Mouse (Mus musculus): ENCODE measurements around the gene Cobll1.

- TF ChIP-seq POLR2A (IDR thresholded peaks at IDR 0.05; ENCODE audit: borderline replicate concordance, extremely low read depth, insufficient read depth, insufficient read length, poor library complexity, severe bottlenecking) (no peak), CTCF (IDR thresholded peaks at IDR 0.05; ENCODE audit: borderline replicate concordance, extremely low read depth, insufficient read depth, insufficient read length) (no peak)
Measured at GRCm38 (mm10) chr2:65181736-65182135, 57.5 kb downstream of the Cobll1 start.
